Mouse (Mus musculus) liver, postnatal 0 days (tissue): Measurements from ENCODE around the gene Lsm3.

Experiments
- CTCF ChIP-seq: sonication (generic); IDR thresholded peaks from 2 replicates; pipeline ENCODE4 v1.5.1; 2016; ENCODE audit warnings: antibody characterized with exemption, low read depth
- EP300 ChIP-seq: IDR thresholded peaks from 2 replicates; pipeline ENCODE4 v1.6.1; 2016; ENCODE audit warnings: antibody characterized with exemption, low read depth, mild to moderate bottlenecking

GRCm38 (mm10) chr6:91552693-91553092 is 37.0 kb downstream of the Lsm3 start:
- no peak for TF ChIP-seq CTCF
- TF ChIP-seq EP300, result no peak
